Mouse (Mus musculus) urinary bladder, adult 18-20 months (tissue): ENCODE data around the gene Inafm2.

ENCODE experiments used
- DNase-seq, 2 experiments: peaks; one replicate each; pipeline ENCODE4 v3.0.0; 2022; ENCODE audit warnings: low spot score in 2 of 2, mixed read lengths in 2 of 2

Inafm2 gene

GRCm38 (mm10) chr2:118726873-118727272, 18.7 kb upstream of the Inafm2 start:
- DNase-seq, result no peak

- no peak for DNase-seq
These were observed 17.6 kb upstream of the Inafm2 start for GRCm38 (mm10) chr2:118727911-118728310.

GRCm38 (mm10) chr2:118728337-118728736, 17.2 kb upstream of the Inafm2 start, which contains the start of gene Plcb2:
Gene Plcb2 (minus strand): TSS chr2:118728438.
- DNase-seq, result no peak

GRCm38 (mm10) chr2:118729194-118729593, 16.4 kb upstream of the Inafm2 start:
- no peak for DNase-seq

- DNase-seq, result no peak
These were observed 15.5 kb upstream of the Inafm2 start for GRCm38 (mm10) chr2:118729816-118730621.

GRCm38 (mm10) chr2:118730622-118730915, 15.0 kb upstream of the Inafm2 start:
- DNase-seq, result no peak

- no peak for DNase-seq
These were observed 13.6 kb upstream of the Inafm2 start for GRCm38 (mm10) chr2:118731981-118732380.

GRCm38 (mm10) chr2:118733341-118733740, 12.2 kb upstream of the Inafm2 start:
- DNase-seq, result no peak

- no peak for DNase-seq
These were observed 5.2 kb upstream of the Inafm2 start for GRCm38 (mm10) chr2:118740341-118740740.

GRCm38 (mm10) chr2:118741183-118741582, 4.4 kb upstream of the Inafm2 start:
- no peak for DNase-seq

GRCm38 (mm10) chr2:118743261-118743943, 2.2 kb upstream of the Inafm2 start:
- DNase-seq, result no peak

GRCm38 (mm10) chr2:118744621-118745020, 937 bp upstream of the Inafm2 start:
- DNase-seq, result no peak

- DNase-seq, result no peak
These were observed 650 bp downstream of the Inafm2 start for GRCm38 (mm10) chr2:118745915-118746901.

- no peak for DNase-seq
These were observed 1.9 kb downstream of the Inafm2 start for GRCm38 (mm10) chr2:118747301-118747960.

- no peak for DNase-seq
These were observed 3.9 kb downstream of the Inafm2 start for GRCm38 (mm10) chr2:118749341-118749884.

- DNase-seq, result no peak
These were observed 4.9 kb downstream of the Inafm2 start for GRCm38 (mm10) chr2:118750476-118750875.

GRCm38 (mm10) chr2:118751896-118752791, 6.6 kb downstream of the Inafm2 start:
- DNase-seq, result no peak

GRCm38 (mm10) chr2:118752792-118753108, 7.2 kb downstream of the Inafm2 start:
- no peak for DNase-seq

GRCm38 (mm10) chr2:118754143-118754542, 8.6 kb downstream of the Inafm2 start:
- no peak for DNase-seq

- DNase-seq, result no peak
These were observed 9.8 kb downstream of the Inafm2 start for GRCm38 (mm10) chr2:118755407-118755806.
